Mouse (Mus musculus) left cerebral cortex, postnatal 36 days (tissue): ENCODE data around the gene Gstm5. TPM values are rescaled to one million over a fixed set of nuclear protein-coding genes. Genes with fewer than 3 reads are reported as not detected.

Experiments used
- DNase-seq, 2 experiments: peaks; one replicate each; pipeline ENCODE4 v3.0.0; 2021 to 2022; ENCODE audit warnings: low spot score in 2 of 2, mixed read lengths in 1 of 2
- intact Hi-C: fragments of 180-260 bp; cut with DNase I; formaldehyde crosslinking; loops from one replicate; pipeline ENCODE4 v1.15.1; 2025
- total RNA-seq, 2 experiments: library from RNA; stranded (reverse); gene quantifications; 2 replicates each; pipeline ENCODE4 v1.2.3; 2021

The Gstm5 gene
- total RNA-seq, 2 experiments from 2014 or later, result 221 to 262 TPM

DNA sequence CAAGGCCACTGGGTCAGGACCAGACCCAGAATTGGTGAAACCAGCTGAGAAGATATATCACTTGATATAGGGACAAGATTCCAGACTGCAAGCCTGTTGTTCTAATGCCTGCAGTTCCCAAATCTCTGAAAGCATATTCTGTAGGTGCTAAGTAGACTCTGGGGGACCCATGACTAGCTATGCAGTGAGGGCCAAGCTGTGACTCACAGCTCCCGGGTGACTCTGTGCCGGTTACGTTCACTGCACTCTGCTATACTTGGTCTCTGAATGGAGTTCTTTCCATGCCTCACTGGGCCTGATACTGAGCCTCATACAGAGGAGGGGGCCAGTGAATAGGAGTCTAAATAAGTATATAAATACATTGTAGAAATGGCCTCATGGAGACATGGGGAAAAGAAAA is 32.2 kb downstream of the Gstm5 start:
- intact Hi-C loops, result no loop called here

DNA sequence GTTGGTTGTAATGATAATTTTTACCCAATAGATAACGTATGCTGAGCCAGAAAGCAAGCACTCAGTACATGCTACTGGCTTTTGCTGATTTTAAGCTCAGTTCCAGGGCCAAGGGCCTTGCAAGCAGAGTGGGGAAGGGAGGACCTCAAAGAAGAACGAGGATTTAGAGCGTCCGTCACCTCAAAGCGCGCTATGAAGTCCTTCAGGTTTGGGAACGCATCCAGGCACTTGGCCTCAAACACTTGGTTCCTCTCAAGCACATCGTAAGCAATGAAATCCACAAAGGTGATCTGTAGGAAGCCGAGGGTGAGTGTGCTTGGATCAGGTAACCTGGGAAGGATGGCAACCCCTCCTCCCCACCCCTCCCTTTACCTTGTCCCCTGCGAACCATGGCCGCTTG is 33.1 kb downstream of the Gstm5 start:
- intact Hi-C loops, result no loop called here
- no peak for DNase-seq

More for the DNA sequence above, 32.2 kb downstream of the Gstm5 start:
- no peak for DNase-seq

DNA sequence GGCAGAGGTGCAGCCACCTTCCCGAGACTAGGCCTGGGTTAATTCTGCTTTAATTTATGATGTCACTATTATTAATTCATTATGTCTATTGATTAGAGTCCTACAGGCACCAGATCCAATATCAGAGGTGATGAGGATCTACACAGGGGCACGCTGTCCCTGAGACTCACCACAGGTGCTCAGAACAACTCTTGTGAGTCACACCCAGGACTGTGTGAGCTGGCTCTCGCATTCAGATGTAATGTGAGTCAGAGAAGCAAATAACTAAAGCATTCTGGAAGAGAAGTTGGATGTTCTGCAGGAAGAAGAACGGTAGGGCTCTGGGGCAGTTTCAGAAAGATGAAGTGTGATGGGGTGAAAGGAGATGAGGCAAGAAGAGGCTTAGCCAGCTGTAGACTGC is 33.6 kb downstream of the Gstm5 start:
- DNase-seq, result no peak
- intact Hi-C loops, result no loop called here

DNA sequence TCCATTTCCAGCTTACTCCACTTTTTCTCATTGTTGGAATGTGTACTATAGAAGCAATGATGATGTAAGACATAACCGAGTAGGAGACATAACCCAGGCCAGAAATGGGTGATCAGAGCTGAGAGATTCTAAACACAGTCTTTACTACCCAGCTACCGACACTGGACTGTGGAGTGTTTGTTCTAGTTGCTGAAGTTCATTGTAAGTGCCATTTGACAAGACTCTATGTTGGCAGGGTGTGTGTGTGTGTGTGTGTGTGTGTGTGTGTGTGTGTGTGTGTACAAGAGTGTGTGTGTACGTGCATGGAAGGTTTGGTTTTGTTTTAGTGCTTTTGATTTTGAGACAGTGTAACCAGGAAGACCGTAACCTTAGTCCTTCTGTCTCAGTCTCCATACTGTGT is 34.1 kb downstream of the Gstm5 start:
- intact Hi-C loops, result loop anchor here (2.0 kb wide), 1 partner anchor 89 kb away; no protein-coding TSS in a partner anchor
- DNase-seq, result no peak

DNA sequence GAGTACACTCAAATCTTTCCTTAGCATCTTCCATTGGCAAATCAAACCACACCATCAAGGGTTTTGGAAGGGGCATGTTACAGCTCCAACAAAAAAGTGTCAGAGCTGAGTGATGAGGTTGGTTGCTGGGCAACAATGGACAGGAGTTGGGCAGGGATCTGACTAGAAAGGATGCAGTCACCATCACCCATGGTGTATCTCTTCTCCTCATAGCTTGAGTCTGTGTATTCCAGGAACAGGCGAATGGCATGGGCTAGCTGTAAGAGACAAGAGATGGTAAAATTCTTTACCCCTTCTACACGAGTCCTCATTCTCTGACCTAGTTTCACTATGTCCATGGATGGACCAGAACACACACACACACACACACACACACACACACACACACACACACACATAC is 35.5 kb downstream of the Gstm5 start:
- intact Hi-C loops, result loop anchor here (2.0 kb wide), 1 partner anchor 88 kb away; no protein-coding TSS in a partner anchor
- DNase-seq, result no peak

DNA sequence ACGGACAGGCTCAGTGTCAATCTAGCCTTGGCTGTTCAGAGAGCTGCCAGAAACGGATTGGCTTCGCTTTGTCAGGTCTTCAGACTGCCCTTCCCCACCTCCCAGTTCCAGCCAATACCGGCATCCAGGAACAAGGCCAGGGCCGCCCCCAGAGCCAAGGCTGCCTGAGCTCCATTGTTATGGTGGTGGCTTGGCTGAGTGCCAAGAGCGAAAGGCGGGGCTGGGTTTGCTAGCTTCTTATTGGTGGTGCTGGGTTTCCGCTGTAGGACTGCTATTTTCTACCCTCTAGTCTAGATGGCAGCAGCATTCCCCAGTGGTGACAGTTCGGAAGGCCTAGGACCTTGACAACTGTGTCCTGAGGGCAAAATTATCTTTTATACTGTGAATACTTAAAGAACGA is 36.0 kb downstream of the Gstm5 start, which contains the start of gene Gstm7:
TSS of gene Gstm7 (minus strand) at position 148 of the 400 bp plus-strand sequence.
- intact Hi-C loops, result loop anchor here (2.0 kb wide), 1 partner anchor 87 kb away; no protein-coding TSS in a partner anchor
- DNase-seq, result peak; percentile 93 to 96

DNA sequence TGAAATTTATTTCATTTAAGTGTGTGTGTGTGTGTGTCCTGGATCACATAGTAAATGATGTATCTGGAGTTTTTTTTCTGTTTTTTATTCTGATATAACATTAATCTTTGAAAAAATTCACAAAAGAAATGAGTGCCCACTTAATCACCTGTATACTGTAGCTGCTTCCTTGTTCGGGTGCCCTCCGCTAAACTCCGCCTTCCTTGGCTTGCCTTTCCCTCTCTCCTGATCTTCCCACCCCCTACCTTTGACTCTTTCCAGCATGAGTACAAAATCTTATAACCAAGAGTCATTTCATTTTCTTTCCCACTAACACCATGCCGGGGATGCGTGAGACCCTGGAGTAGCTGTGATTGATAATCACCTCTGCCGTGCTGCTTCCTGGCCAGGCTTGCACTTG is 36.5 kb downstream of the Gstm5 start:
- intact Hi-C loops, result no loop called here
- DNase-seq, result no peak

DNA sequence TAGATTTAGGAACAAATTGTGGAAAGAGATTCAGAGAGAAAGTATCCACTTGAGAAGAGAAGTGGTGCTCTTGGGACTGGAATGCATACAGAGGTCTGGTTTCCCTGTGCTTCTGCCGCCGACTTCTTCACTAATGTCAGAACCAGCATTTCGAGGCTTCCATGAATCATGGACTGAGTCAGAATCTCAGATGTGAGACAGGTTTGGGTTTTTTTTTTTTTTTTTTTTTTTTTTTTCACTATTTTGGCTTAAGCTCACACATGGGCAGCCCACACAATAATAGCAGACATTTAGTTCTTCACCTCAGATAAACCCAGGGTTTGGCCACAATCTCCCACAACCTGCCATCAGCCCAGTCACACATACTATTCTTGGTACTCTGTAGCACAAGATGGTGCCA is 39.6 kb downstream of the Gstm5 start:
- intact Hi-C loops, result no loop called here
- no peak for DNase-seq

DNA sequence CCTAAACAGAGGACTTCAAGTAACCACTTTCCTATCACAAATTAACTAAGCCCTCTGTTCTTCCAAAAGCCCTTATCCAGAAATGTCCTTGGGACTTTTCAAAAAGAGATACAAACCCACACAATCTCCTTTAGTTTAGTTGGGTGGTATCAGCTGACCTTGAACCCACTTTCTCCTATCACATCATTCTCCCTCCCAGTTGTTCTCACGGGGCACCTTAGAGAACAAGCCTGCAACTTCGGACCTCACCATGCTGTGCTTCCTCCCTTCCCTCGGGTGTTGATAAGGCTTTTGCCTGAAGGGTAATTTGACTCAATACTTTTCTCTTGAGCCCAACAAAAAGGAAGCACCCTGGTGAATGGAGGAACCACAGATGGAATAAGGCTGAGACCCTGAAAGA is 40.3 kb downstream of the Gstm5 start:
- intact Hi-C loops, result no loop called here
- no peak for DNase-seq

DNA sequence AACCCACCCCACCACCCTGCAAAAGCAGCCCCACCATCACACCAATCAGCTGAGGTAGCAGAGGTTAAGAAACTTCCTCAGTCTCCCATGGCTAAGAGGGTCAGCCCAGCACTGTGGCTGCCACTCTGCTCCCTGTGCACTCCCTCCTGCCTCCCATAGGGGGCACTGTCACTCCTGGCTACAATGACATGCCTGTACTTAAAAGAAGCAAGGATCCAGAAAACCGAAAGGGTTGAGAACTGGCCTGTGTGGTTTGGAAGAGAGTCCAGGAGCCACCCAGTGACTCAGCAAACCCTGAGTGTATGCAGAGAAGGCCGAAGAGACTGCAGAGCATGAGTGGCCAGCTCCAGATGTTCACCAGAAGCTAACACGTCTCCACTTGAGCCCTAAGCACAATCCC is 43.8 kb downstream of the Gstm5 start:
- intact Hi-C loops, result no loop called here
- DNase-seq, result peak in 1 of 2 experiments; percentile 38

DNA sequence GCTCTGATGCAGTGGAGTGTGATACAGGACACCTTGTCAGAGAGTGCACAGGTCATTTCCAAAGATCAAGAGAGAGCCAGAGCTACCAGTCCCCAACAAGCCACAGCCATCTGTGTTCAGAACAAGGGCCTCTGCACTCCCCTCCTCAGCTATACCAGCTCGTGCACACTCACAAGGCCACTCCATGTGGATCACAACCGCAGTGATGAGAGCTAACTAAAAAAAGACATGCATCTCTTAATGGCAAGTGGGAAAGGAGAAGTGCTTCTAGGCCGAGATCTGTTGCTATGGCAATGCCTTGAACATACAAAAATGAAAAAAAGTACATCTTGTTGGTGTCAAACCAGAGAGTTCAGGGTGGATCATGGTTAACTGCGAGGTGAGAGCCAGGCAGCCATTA is 44.2 kb downstream of the Gstm5 start:
- DNase-seq, result peak; percentile 56 to 59
- intact Hi-C loops, result no loop called here

DNA sequence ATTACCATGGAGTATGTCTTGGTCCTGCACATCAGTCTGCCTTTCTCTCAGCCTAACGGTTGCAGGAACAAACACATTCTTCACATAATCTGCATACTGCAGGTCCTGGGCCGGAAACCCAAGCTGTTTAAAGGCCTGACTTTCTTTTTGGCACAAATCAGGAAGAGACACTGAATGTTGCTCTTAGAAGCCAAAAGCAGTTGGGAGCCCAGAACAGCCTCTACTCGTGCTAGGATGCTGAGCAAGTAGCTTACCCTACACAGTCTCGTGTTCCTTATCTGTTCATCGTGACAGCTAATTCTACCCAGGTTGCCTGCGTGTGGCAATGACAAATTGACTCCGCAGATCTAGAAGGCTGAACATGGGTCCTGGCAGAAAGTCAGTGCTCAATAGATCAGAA is 44.9 kb downstream of the Gstm5 start:
- DNase-seq, result no peak

DNA sequence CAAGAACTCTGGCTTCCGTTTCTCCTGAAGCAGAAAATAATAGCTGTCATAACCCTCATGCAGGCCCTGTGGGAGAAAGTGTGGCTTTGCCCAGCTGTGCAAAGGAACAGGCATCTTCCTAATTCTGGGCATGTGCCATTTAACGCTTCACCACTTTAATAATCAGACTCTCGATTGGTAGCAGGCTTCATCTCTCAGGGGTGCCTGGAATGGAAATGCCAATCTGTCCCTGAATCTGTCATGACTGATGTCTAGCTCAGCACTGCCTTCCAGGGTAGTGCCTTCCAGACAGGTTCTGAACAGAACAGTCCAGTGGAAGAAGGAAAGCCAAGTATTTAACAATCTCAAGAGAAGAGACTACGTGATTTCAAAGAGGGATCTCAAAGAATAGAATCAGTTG is 45.6 kb downstream of the Gstm5 start:
- intact Hi-C loops, result no loop called here
- no peak for DNase-seq

More for the DNA sequence above, 44.9 kb downstream of the Gstm5 start:
- intact Hi-C loops, result no loop called here

DNA sequence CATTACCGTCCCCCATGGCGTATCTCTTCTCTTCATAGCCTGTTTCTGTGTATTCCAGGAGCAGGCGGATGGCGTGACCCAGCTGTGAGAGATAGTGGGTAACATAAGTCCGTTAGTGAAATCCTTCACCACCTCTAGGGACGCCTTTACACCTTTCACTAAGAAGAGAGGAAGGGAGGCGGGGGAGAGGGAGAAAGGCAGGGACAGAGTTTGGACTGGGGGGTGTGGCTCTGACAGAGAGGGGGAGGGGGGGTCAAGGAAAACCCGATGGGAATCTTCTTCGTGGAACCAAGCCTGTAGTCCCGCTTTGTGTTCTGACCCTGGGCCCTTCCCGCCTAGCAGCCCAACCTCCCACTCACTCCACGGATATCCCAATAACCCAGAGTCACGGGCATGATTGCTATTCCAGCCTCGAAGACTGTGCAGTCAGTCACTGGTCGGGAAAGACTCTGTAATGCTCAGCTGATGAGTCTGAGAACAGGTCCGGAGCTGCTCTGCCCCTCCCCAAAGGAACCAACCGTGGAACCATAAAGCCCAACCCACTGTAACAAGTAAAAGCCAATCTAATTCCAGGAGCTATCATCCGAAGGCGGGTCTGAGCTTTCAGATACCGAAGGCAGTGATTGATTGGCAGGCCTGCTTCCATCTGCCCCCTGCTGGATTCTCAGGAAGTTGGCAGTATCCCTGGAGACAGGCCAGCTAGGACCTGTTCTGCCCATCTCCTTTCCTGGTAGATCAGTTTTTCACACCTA is 47.8 kb downstream of the Gstm5 start, which contains the start of gene Gstm6:
TSS of gene Gstm6 (minus strand) at position 511 of the 752 bp plus-strand sequence.
- DNase-seq, result no peak
- intact Hi-C loops, result no loop called here

DNA sequence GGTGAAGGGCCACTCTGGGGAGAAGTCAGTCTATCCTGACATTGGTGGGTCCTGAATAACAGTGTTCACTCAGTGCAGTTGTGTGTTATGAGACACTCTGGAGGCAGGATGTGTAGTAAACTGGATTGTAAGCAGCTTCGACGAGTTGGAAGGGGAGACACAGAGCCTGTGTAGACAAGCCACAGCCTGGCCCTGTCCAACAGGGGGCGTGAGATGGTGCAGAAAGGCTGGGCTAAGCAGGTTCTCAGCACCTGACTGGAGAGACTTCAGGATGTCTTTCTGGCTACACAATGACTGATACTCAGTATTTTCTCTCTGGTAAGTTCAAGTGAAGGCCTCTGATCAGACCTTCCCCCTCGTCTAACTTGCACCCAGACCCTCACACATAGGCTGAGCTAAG is 50.1 kb downstream of the Gstm5 start:
- intact Hi-C loops, result no loop called here
- no peak for DNase-seq

Other genes starting within 250 kb of the Gstm5 start
- 100 to 1,000 TPM; 325 TPM for gene Ahcyl1, start 199.3 kb upstream of the Gstm5 start, total RNA-seq
- 10 to 100 TPM; 12.4 to 14.0 TPM for gene Csf1, start 135.4 kb upstream of the Gstm5 start, total RNA-seq
- not detected for gene Eps8l3, start 18.6 kb upstream of the Gstm5 start, total RNA-seq
- 10 to 100 TPM; 81.4 to 92.9 TPM for gene Gstm7, start 36.0 kb downstream of the Gstm5 start, total RNA-seq
- gene Gstm6, start 47.9 kb downstream of the Gstm5 start, total RNA-seq, result 1 to 10 TPM; 4.0 to 4.7 TPM
- not detected for gene Gstm3, start 73.5 kb downstream of the Gstm5 start, total RNA-seq
- gene Gstm2, start 90.6 kb downstream of the Gstm5 start, total RNA-seq, result 1 to 10 TPM; 2.6 to 2.9 TPM
- gene Gstm1, start 122.2 kb downstream of the Gstm5 start, total RNA-seq, result 100 to 1,000 TPM; 237 to 250 TPM
- gene Gstm4, start 149.1 kb downstream of the Gstm5 start, total RNA-seq, result 10 to 100 TPM in 1 of 2 experiments, 1 to 10 TPM in 1; 7.8 to 11.8 TPM
- gene Ampd2, start 190.8 kb downstream of the Gstm5 start, total RNA-seq, result 10 to 100 TPM; 48.9 to 52.9 TPM
- not detected for gene Gnat2, start 197.0 kb downstream of the Gstm5 start, total RNA-seq